13 mouse cellular contexts compared by ENCODE assay signal in the genomic region with DNA sequence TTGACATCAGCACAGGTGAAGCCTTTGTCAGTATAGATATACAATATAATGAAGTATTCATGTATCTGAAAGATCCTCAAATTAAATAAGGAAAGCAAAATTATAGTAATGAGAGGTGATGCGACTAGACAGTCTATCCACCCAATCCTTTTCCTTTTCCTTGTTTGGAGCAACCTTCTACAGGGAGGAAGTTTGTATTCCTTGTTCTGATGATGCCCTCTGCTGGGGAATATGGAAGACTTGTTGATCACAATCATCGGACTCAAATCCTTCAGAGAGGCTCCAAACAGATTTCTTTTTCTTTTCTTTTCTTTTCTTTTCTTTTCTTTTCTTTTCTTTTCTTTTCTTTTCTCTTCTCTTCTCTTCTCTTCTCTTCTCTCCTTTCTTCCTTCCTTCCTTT.
DNase-seq lines count a peak whose midpoint lies in the region; ATAC-seq and TF ChIP-seq lines count a peak whose summit lies in the region.
"Had no signal": no experiment of that assay in that cellular context is flagged by ENCODE, and none has a peak within 500 bp of the region (broad histone marks: within the 10 kb centered on the region; RNA-seq: fewer than 3 reads in every experiment).

No protein-coding gene starts in this region.

- no peak for DNase-seq in forebrain, embryonic 11.5 days (ENCODE audit: low spot score)
- peak; percentile 37 to 59 for DNase-seq in left cerebral cortex, postnatal 14 days (ENCODE audit: low spot score in 2 of 2)
- DNase-seq in left cerebral cortex, adult 18-20 months (ENCODE audit: low spot score in 2 of 2): no peak
- DNase-seq in Patski (ENCODE audit: low read depth, low spot score): no peak
- no peak for DNase-seq in gastrocnemius, adult 18-20 months (ENCODE audit: low spot score)

- no peak overlapping the region for H3K27ac ChIP-seq in forebrain, embryonic 11.5 days (ENCODE audit: low read depth, low read length)
- no peak overlapping the region for H3K27ac ChIP-seq in forebrain, embryonic 12.5 days
- H3K27ac ChIP-seq in midbrain, embryonic 13.5 days: no peak overlapping the region
- H3K27ac ChIP-seq: embryonic facial prominence, embryonic 12.5 days; stomach, embryonic 15.5 days had no signal

- in situ Hi-C loops in Patski (cut with MboI; ENCODE audit: low pct_unique_long_range_greater_than_20kb): loop anchor here (5.0 kb wide), 1 partner anchor 509 kb away; no protein-coding TSS in a partner anchor

- no peak overlapping the region for H3K4me3 ChIP-seq in forebrain, embryonic 11.5 days (ENCODE audit: low read depth, low read length)
- H3K4me3 ChIP-seq in forebrain, embryonic 12.5 days (replicated peaks): no peak overlapping the region
- no peak overlapping the region for H3K4me3 ChIP-seq in midbrain, embryonic 13.5 days (replicated peaks)
- H3K4me3 ChIP-seq: embryonic facial prominence, embryonic 12.5 days; megakaryocyte, embryonic 14.5 days; stomach, embryonic 15.5 days had no signal

- ATAC-seq in forebrain, embryonic 11.5 days (replicated peaks; ENCODE audit: low FRiP score): 0 out of 2 replicates have a peak, but pooled peaks have one; percentile 56
- ATAC-seq in forebrain, embryonic 12.5 days (ENCODE audit: low FRiP score): no peak
- peak; percentile 78 for ATAC-seq in Patski
- 0 out of 2 replicates have a peak, but pooled peaks have one; percentile 20 for ATAC-seq in midbrain, embryonic 13.5 days
- ATAC-seq in cerebellum, adult (ENCODE audit: insufficient number of reproducible peaks, low FRiP score, low TSS enrichment): no peak
- ATAC-seq: inflammation-experienced regulatory T-cells, adult 6 months had no signal

- POLR2A ChIA-PET in Patski (lab: Charles Lee): no interaction called here

- CTCF ChIA-PET in Patski (lab: Charles Lee): no interaction called here

- intact Hi-C loops in left cerebral cortex, postnatal 14 days (cut with DNase I): loop anchor here (5.0 kb wide), 3 partner anchors 159 to 1894 kb away; a partner anchor contains a TSS

- no peaks in the 10 kb centered on the region for H3K4me1 ChIP-seq in forebrain, embryonic 11.5 days (replicated peaks; ENCODE audit: control insufficient read depth, insufficient read depth, low read length)
- H3K4me1 ChIP-seq in forebrain, embryonic 12.5 days: no peaks in the 10 kb centered on the region
- H3K4me1 ChIP-seq in midbrain, embryonic 13.5 days (replicated peaks): no peaks in the 10 kb centered on the region
- H3K4me1 ChIP-seq: embryonic facial prominence, embryonic 12.5 days; megakaryocyte, embryonic 14.5 days; stomach, embryonic 15.5 days had no signal

- no peaks in the 10 kb centered on the region for H3K36me3 ChIP-seq in forebrain, embryonic 11.5 days (ENCODE audit: control insufficient read depth, insufficient read depth, low read length)
- H3K36me3 ChIP-seq in forebrain, embryonic 12.5 days (replicated peaks): no peaks in the 10 kb centered on the region
- H3K36me3 ChIP-seq in midbrain, embryonic 13.5 days: no peaks in the 10 kb centered on the region
- H3K36me3 ChIP-seq: embryonic facial prominence, embryonic 12.5 days; G1E; stomach, embryonic 15.5 days had no signal

- H3K9ac ChIP-seq in forebrain, embryonic 11.5 days (ENCODE audit: low read length): no peak overlapping the region
- no peak overlapping the region for H3K9ac ChIP-seq in forebrain, embryonic 12.5 days
- H3K9ac ChIP-seq in midbrain, embryonic 13.5 days (replicated peaks): no peak overlapping the region
- H3K9ac ChIP-seq: embryonic facial prominence, embryonic 12.5 days; stomach, embryonic 15.5 days had no signal

- peak; percentile 61 for TF ChIP-seq CTCF in Patski (IDR thresholded peaks at IDR 0.05)

- no peaks in the 10 kb centered on the region for H3K9me3 ChIP-seq in forebrain, embryonic 11.5 days (ENCODE audit: control insufficient read depth, low read length)
- H3K9me3 ChIP-seq in forebrain, embryonic 12.5 days: no peaks in the 10 kb centered on the region
- no peaks in the 10 kb centered on the region for H3K9me3 ChIP-seq in midbrain, embryonic 13.5 days
- H3K9me3 ChIP-seq: embryonic facial prominence, embryonic 12.5 days; G1E; megakaryocyte, embryonic 14.5 days; stomach, embryonic 15.5 days had no signal

- H3K27me3 ChIP-seq in forebrain, embryonic 11.5 days (ENCODE audit: control insufficient read depth, insufficient read depth, low read length): no peaks in the 10 kb centered on the region
- no peaks in the 10 kb centered on the region for H3K27me3 ChIP-seq in forebrain, embryonic 12.5 days
- H3K27me3 ChIP-seq in Patski: peaks cover 13% of the 10 kb centered on the region
- no peaks in the 10 kb centered on the region for H3K27me3 ChIP-seq in midbrain, embryonic 13.5 days
- H3K27me3 ChIP-seq: embryonic facial prominence, embryonic 12.5 days; megakaryocyte, embryonic 14.5 days; stomach, embryonic 15.5 days had no signal

- no peak overlapping the region for H3K4me2 ChIP-seq in forebrain, embryonic 11.5 days (ENCODE audit: low read depth, low read length, severe bottlenecking)
- no peak overlapping the region for H3K4me2 ChIP-seq in forebrain, embryonic 12.5 days
- H3K4me2 ChIP-seq in midbrain, embryonic 13.5 days (replicated peaks): no peak overlapping the region
- H3K4me2 ChIP-seq: embryonic facial prominence, embryonic 12.5 days; stomach, embryonic 15.5 days had no signal

- WGBS in forebrain, embryonic 11.5 days: 35% methylated on average over 2 of the region's 2 CpGs
- WGBS in forebrain, embryonic 12.5 days: 34% methylated on average over 2 of the region's 2 CpGs
- WGBS in midbrain, embryonic 13.5 days: 33% methylated on average over 2 of the region's 2 CpGs

Comparison
In these comparisons a context has a peak if more than half of its experiments do, and no peak if none do; other contexts are left out.
1. ATAC-seq: peak in forebrain, embryonic 11.5 days (single experiment), Patski (single experiment) and midbrain, embryonic 13.5 days (single experiment); none in forebrain, embryonic 12.5 days (single experiment) and cerebellum, adult (single experiment).
2. DNase-seq: peak in left cerebral cortex, postnatal 14 days (2 of 2); none in forebrain, embryonic 11.5 days (single experiment), left cerebral cortex, adult 18-20 months (0 of 2), Patski (single experiment) and gastrocnemius, adult 18-20 months (single experiment).